Mouse (Mus musculus) ES-Bruce4 (cell line): ENCODE results near the gene Pcyox1. TPM values are rescaled to one million over a fixed set of nuclear protein-coding genes. Genes with fewer than 3 reads are reported as not detected.

ENCODE experiments used
- H3K27ac ChIP-seq: 2 replicates; pipeline ENCODE4 v1.5.1; 2012; ENCODE audit warnings: low read length, inconsistent platforms; ENCODE audit not compliant: insufficient read depth
- H3K27me3 ChIP-seq: 2 replicates; pipeline ENCODE4 v1.6.1; 2012; ENCODE audit warnings: mild to moderate bottlenecking, low read length, inconsistent platforms; ENCODE audit not compliant: control insufficient read depth, poor library complexity, insufficient read depth, severe bottlenecking
- H3K36me3 ChIP-seq: 2 replicates; pipeline ENCODE4 v1.6.1; 2012; ENCODE audit warnings: inconsistent platforms, mild to moderate bottlenecking, low read length, moderate library complexity; ENCODE audit not compliant: control insufficient read depth, poor library complexity, insufficient read depth, severe bottlenecking
- H3K4me1 ChIP-seq: one replicate; pipeline ENCODE4 v1.8.1; 2011; ENCODE audit warnings: low read length; ENCODE audit not compliant: control insufficient read depth, insufficient read depth
- H3K4me3 ChIP-seq: 2 replicates; pipeline ENCODE4 v1.5.1; 2011; ENCODE audit warnings: low read depth, mild to moderate bottlenecking, low read length
- H3K9ac ChIP-seq: 2 replicates; pipeline ENCODE4 v1.6.1; 2012; ENCODE audit warnings: low read depth, mild to moderate bottlenecking, inconsistent platforms; ENCODE audit not compliant: poor library complexity, severe bottlenecking
- H3K9me3 ChIP-seq: replicated peaks from 2 replicates; pipeline ENCODE4 v1.6.1; 2012; ENCODE audit warnings: mild to moderate bottlenecking, low read length, inconsistent platforms; ENCODE audit not compliant: control insufficient read depth, poor library complexity, insufficient read depth, severe bottlenecking
- CTCF ChIP-seq: IDR thresholded peaks from one replicate; pipeline ENCODE4 v1.8.1; 2011; ENCODE audit warnings: low read depth, low read length
- EP300 ChIP-seq: IDR thresholded peaks from 2 replicates; pipeline ENCODE4 v1.6.1; 2011; ENCODE audit warnings: low read depth, low read length; ENCODE audit not compliant: insufficient read depth
- POLR2A ChIP-seq: IDR thresholded peaks from one replicate; pipeline ENCODE4 v1.8.1; 2011; ENCODE audit warnings: low read length; ENCODE audit not compliant: insufficient read depth
- polyA plus RNA-seq: library from polyadenylated mRNA; stranded (reverse); fragments of >200 nt; gene quantifications from 2 replicates; pipeline ENCODE4 v1.2.4, GENCODE M21; 2011; ENCODE audit warnings: low read depth; ENCODE audit not compliant: missing spikeins, insufficient read depth, insufficient read length

Pcyox1 gene
- polyA plus RNA-seq, 1 experiment, result 50.1 TPM

- Histone ChIP-seq H3K27me3 (no peaks in the 10 kb centered on the region), H3K36me3 (peaks cover 13% of the 10 kb centered on the region), H3K4me3 (peak overlapping the region; percentile 77), H3K4me1 (no peaks in the 10 kb centered on the region), H3K9me3 (no peaks in the 10 kb centered on the region), H3K9ac (peak overlapping the region; percentile 89), H3K27ac (no peak overlapping the region)
- no peak for TF ChIP-seq EP300
These were observed 30.7 kb downstream of the Pcyox1 start for GRCm38 (mm10) chr6:86366125-86366852.

GRCm38 (mm10) chr6:86365371-86366124 is 31.4 kb downstream of the Pcyox1 start, which contains the start of gene Fam136a:
Gene Fam136a (plus strand): TSS chr6:86365646.
- Histone ChIP-seq H3K36me3 (peaks cover 13% of the 10 kb centered on the region), H3K27me3 (no peaks in the 10 kb centered on the region), H3K9me3 (no peaks in the 10 kb centered on the region), H3K4me1 (no peaks in the 10 kb centered on the region), H3K4me3 (peak within 1 kb of the TSS; percentile 77), H3K9ac (peak within 1 kb of the TSS; percentile 89), H3K27ac (no peak within 1 kb of the TSS)
- TF ChIP-seq CTCF, result peak; percentile 75
- TF ChIP-seq POLR2A, result peak; percentile 51
- peak; percentile 76 for TF ChIP-seq EP300

GRCm38 (mm10) chr6:86364442-86365141 is 32.4 kb downstream of the Pcyox1 start:
- Histone ChIP-seq H3K9me3 (no peaks in the 10 kb centered on the region), H3K9ac (peak overlapping the region; percentile 45; the same call in 1 of the 2 replicates), H3K27me3 (no peaks in the 10 kb centered on the region), H3K4me3 (peak overlapping the region; percentile 46), H3K36me3 (peaks cover 13% of the 10 kb centered on the region), H3K27ac (no peak overlapping the region), H3K4me1 (no peaks in the 10 kb centered on the region)
- TF ChIP-seq CTCF (peak; percentile 49), EP300 (no peak), POLR2A (no peak)

- H3K9me3 ChIP-seq, result no peaks in the 10 kb centered on the region
- H3K4me3 ChIP-seq, result no peak overlapping the region
- no peaks in the 10 kb centered on the region for H3K4me1 ChIP-seq
- H3K27me3 ChIP-seq, result no peaks in the 10 kb centered on the region
- TF ChIP-seq CTCF (no peak), EP300 (no peak), POLR2A (no peak)
- H3K9ac ChIP-seq, result no peak overlapping the region
- no peaks in the 10 kb centered on the region for H3K36me3 ChIP-seq
- no peak overlapping the region for H3K27ac ChIP-seq
These were observed 35.6 kb downstream of the Pcyox1 start for GRCm38 (mm10) chr6:86361373-86361772.

GRCm38 (mm10) chr6:86360691-86361090 is 36.3 kb downstream of the Pcyox1 start:
- Histone ChIP-seq H3K4me3 (no peak overlapping the region), H3K27me3 (no peaks in the 10 kb centered on the region), H3K9me3 (no peaks in the 10 kb centered on the region), H3K36me3 (no peaks in the 10 kb centered on the region), H3K9ac (no peak overlapping the region), H3K4me1 (no peaks in the 10 kb centered on the region), H3K27ac (no peak overlapping the region)
- TF ChIP-seq CTCF (no peak), EP300 (no peak), POLR2A (no peak)

GRCm38 (mm10) chr6:86356956-86357355 is 40.0 kb downstream of the Pcyox1 start:
- Histone ChIP-seq H3K36me3 (no peaks in the 10 kb centered on the region), H3K4me3 (no peak overlapping the region), H3K9ac (no peak overlapping the region), H3K9me3 (no peaks in the 10 kb centered on the region), H3K27me3 (no peaks in the 10 kb centered on the region), H3K27ac (no peak overlapping the region), H3K4me1 (no peaks in the 10 kb centered on the region)
- no peak for TF ChIP-seq EP300
- TF ChIP-seq POLR2A, result no peak
- no peak for TF ChIP-seq CTCF
